Mouse (Mus musculus): ENCODE data around the gene Nell1. TPM values are rescaled to one million over a fixed set of nuclear protein-coding genes. Genes with fewer than 3 reads are reported as not detected.

Nell1 gene
- polyA plus RNA-seq, 1 experiment from 2014 or later, result 0.61 TPM

DNA sequence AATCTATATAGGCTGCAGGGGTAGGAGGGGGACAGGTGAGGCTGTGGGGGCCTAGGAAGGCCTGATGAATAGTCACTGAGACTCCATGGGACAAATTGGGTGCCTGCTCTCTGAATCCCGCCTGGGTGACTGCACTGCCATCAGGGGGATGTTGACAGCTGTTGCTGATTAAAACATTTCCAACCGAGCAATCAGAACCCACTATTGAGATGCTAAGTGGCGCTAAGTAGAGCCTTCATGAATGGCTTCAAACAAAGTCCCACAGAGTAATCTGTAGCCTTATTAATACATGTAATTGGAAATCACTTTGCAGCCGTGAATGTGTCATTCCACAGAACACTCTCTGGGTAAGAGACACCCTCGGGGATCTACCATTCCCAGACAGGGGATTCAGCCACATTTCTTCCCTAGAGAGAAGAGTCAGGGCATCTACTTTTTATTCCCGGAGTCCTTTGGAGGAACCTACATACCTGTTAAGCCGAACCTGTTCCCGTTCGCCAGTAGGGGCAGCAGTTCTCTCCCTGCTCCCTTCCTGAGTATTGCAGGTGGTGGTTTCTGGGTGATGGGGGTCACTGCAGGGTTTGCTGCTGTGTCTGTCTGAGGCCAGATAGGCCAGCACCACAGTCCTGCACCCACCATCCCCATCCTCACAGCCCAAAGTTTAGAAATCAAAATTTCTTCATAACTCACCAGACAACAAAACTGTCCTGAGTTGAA, 7.0 kb downstream of the Nell1 start:
- Histone ChIP-seq H3K4me3 (ENCODE audit: control insufficient read depth in 1 of 2, insufficient read depth in 1 of 2, low read depth in 1 of 2, low read length in 2 of 2) (no peak overlapping the region), H3K9me3 (ENCODE audit: control insufficient read depth, low read length) (no peaks in the 10 kb centered on the region), H3K4me2 (ENCODE audit: low read length) (no peak overlapping the region), H3K27me3 (ENCODE audit: control insufficient read depth, insufficient read depth, low read length) (peaks cover 38% of the 10 kb centered on the region), H3K27ac (replicated peaks in 1 of 2; ENCODE audit: control insufficient read depth in 1 of 2, insufficient read depth in 1 of 2, low read depth in 2 of 2, low read length in 2 of 2) (no peak overlapping the region), H3K9ac (ENCODE audit: low read length) (no peak overlapping the region), H3K36me3 (ENCODE audit: control insufficient read depth, insufficient read depth, low read length) (no peaks in the 10 kb centered on the region), H3K4me1 (ENCODE audit: control insufficient read depth in 2 of 2, insufficient read depth in 2 of 2, low read length in 2 of 2) (no peaks in the 10 kb centered on the region)
- WGBS, result 19% methylated on average over 9 of the region's 9 CpGs
- ATAC-seq (ENCODE audit: insufficient number of reproducible peaks, insufficient read depth, low FRiP score, low read depth), result no peak

DNA sequence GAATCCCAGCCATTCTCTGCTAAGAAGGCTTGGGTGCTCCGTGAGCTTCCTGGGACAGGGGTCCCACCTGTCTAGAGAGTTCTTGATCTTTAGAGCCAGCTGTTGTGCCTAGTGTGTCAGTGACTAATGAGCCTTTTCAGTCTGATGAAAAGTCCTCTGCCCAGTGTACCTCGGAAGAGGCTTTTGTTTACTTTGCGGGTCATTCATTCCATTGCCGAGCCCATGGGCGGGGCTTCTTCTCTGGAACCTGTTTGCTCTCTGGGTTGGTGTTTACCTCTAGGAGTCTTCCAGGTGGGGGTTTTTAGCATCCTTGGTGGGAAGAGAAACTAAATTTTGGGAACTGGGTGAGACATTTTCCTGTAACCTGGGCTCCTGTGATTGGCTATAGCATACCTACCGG, 10.0 kb downstream of the Nell1 start:
- no peaks in the 10 kb centered on the region for H3K9me3 ChIP-seq (ENCODE audit: control insufficient read depth, low read length)
- H3K4me2 ChIP-seq (ENCODE audit: low read length), result no peak overlapping the region
- H3K9ac ChIP-seq (ENCODE audit: low read length), result no peak overlapping the region
- ATAC-seq (ENCODE audit: insufficient number of reproducible peaks, insufficient read depth, low FRiP score, low read depth), result no peak
- no peaks in the 10 kb centered on the region for H3K36me3 ChIP-seq (ENCODE audit: control insufficient read depth, insufficient read depth, low read length)
- WGBS, result 34% methylated on average over 6 of the region's 6 CpGs
- no peak overlapping the region for H3K4me3 ChIP-seq (ENCODE audit: control insufficient read depth in 1 of 2, insufficient read depth in 1 of 2, low read depth in 1 of 2, low read length in 2 of 2)
- no peak overlapping the region for H3K27ac ChIP-seq (replicated peaks in 1 of 2; ENCODE audit: control insufficient read depth in 1 of 2, insufficient read depth in 1 of 2, low read depth in 2 of 2, low read length in 2 of 2)
- no peaks in the 10 kb centered on the region for H3K4me1 ChIP-seq (ENCODE audit: control insufficient read depth in 2 of 2, insufficient read depth in 2 of 2, low read length in 2 of 2)
- peaks cover 8% of the 10 kb centered on the region; the same call in 1 of the 2 replicates for H3K27me3 ChIP-seq (ENCODE audit: control insufficient read depth, insufficient read depth, low read length)

DNA sequence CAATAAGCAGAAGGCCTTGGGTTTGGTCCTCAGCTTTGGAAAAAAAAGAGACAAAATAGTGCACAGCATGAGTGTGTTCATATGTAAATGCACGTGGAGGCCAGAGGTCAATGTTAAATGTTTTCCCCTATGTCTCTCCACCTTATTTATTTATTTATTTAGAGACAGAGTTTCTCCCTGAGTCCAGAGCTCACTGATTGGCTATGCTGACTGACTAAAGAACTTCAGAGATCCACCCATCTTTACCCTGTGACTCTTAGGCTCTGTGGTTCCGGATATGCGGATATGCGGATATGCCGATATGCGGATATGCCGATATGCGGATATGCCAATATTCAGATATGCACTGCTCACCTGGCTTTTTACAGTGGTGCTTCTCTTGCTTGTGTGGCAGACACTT, 11.3 kb downstream of the Nell1 start:
- H3K36me3 ChIP-seq (ENCODE audit: control insufficient read depth, insufficient read depth, low read length), result no peaks in the 10 kb centered on the region
- no peak overlapping the region for H3K4me3 ChIP-seq (ENCODE audit: control insufficient read depth in 1 of 2, insufficient read depth in 1 of 2, low read depth in 1 of 2, low read length in 2 of 2)
- H3K9me3 ChIP-seq (ENCODE audit: control insufficient read depth, low read length), result no peaks in the 10 kb centered on the region
- no peak overlapping the region for H3K4me2 ChIP-seq (ENCODE audit: low read length)
- H3K27ac ChIP-seq (replicated peaks in 1 of 2; ENCODE audit: control insufficient read depth in 1 of 2, insufficient read depth in 1 of 2, low read depth in 2 of 2, low read length in 2 of 2), result no peak overlapping the region
- 87% methylated on average over 8 of the region's 8 CpGs for WGBS
- H3K9ac ChIP-seq (ENCODE audit: low read length), result no peak overlapping the region
- ATAC-seq (ENCODE audit: insufficient number of reproducible peaks, insufficient read depth, low FRiP score, low read depth), result no peak
- H3K4me1 ChIP-seq (ENCODE audit: control insufficient read depth in 2 of 2, insufficient read depth in 2 of 2, low read length in 2 of 2), result no peaks in the 10 kb centered on the region
- 0 out of 2 replicates have a peak, but pooled peaks cover 3% of the 10 kb centered on the region for H3K27me3 ChIP-seq (ENCODE audit: control insufficient read depth, insufficient read depth, low read length)

DNA sequence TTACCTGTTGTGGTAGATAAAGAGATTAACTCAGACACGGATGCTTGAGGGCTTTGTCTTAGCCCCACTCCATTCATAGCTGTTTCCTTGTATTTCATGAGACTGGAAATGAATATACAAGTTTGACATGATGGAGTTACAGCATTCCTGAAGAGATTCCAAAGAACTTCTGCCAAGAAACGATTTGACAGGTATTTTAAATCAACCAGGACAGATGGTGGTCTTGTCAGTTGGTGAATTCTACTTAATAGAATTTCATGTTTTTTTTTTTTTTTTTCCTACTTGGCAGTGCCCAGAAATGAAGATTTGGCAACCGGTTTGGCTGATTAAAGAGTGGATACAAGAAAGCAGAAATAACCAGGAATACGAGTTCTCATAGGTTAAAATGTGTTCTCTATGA, 24.7 kb downstream of the Nell1 start:
- H3K27ac ChIP-seq (replicated peaks in 1 of 2; ENCODE audit: control insufficient read depth in 1 of 2, insufficient read depth in 1 of 2, low read depth in 2 of 2, low read length in 2 of 2), result no peak overlapping the region
- no peaks in the 10 kb centered on the region for H3K27me3 ChIP-seq (ENCODE audit: control insufficient read depth, insufficient read depth, low read length)
- no peaks in the 10 kb centered on the region for H3K36me3 ChIP-seq (ENCODE audit: control insufficient read depth, insufficient read depth, low read length)
- H3K9ac ChIP-seq (ENCODE audit: low read length), result no peak overlapping the region
- H3K9me3 ChIP-seq (ENCODE audit: control insufficient read depth, low read length), result no peaks in the 10 kb centered on the region
- WGBS, result 74% methylated on average over 4 of the region's 4 CpGs
- no peak for ATAC-seq (ENCODE audit: insufficient number of reproducible peaks, insufficient read depth, low FRiP score, low read depth)
- H3K4me2 ChIP-seq (ENCODE audit: low read length), result no peak overlapping the region
- no peaks in the 10 kb centered on the region for H3K4me1 ChIP-seq (ENCODE audit: control insufficient read depth in 2 of 2, insufficient read depth in 2 of 2, low read length in 2 of 2)
- H3K4me3 ChIP-seq (ENCODE audit: control insufficient read depth in 1 of 2, insufficient read depth in 1 of 2, low read depth in 1 of 2, low read length in 2 of 2), result no peak overlapping the region

DNA sequence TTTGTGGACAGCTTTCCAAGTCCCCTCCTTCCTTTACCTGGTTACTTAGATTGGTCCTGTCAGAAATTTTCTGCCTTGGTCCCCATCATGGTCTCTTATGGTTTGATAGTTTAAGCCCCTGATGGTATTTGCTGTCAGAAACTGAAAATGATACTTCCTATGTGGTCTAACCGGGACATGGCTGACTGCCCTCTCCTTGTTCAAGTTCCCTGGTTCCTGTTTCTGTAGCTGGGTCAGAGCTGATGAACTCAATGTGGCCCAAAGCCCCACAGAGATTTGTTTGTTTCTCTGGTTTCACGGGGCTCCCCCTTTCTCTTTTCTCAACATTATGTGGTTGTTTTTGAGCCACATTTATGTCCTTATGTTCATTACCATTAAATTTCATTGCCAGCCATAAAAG, 30.6 kb downstream of the Nell1 start:
- Histone ChIP-seq H3K4me3 (ENCODE audit: control insufficient read depth in 1 of 2, insufficient read depth in 1 of 2, low read depth in 1 of 2, low read length in 2 of 2) (no peak overlapping the region), H3K9ac (ENCODE audit: low read length) (no peak overlapping the region), H3K27me3 (ENCODE audit: control insufficient read depth, insufficient read depth, low read length) (no peaks in the 10 kb centered on the region), H3K27ac (replicated peaks in 1 of 2; ENCODE audit: control insufficient read depth in 1 of 2, insufficient read depth in 1 of 2, low read depth in 2 of 2, low read length in 2 of 2) (no peak overlapping the region), H3K4me2 (ENCODE audit: low read length) (no peak overlapping the region), H3K4me1 (ENCODE audit: control insufficient read depth in 2 of 2, insufficient read depth in 2 of 2, low read length in 2 of 2) (no peaks in the 10 kb centered on the region), H3K36me3 (ENCODE audit: control insufficient read depth, insufficient read depth, low read length) (no peaks in the 10 kb centered on the region), H3K9me3 (ENCODE audit: control insufficient read depth, low read length) (no peaks in the 10 kb centered on the region)
- WGBS, result 66% methylated on average over 2 of the region's 2 CpGs
- ATAC-seq (ENCODE audit: insufficient number of reproducible peaks, insufficient read depth, low FRiP score, low read depth), result no peak

DNA sequence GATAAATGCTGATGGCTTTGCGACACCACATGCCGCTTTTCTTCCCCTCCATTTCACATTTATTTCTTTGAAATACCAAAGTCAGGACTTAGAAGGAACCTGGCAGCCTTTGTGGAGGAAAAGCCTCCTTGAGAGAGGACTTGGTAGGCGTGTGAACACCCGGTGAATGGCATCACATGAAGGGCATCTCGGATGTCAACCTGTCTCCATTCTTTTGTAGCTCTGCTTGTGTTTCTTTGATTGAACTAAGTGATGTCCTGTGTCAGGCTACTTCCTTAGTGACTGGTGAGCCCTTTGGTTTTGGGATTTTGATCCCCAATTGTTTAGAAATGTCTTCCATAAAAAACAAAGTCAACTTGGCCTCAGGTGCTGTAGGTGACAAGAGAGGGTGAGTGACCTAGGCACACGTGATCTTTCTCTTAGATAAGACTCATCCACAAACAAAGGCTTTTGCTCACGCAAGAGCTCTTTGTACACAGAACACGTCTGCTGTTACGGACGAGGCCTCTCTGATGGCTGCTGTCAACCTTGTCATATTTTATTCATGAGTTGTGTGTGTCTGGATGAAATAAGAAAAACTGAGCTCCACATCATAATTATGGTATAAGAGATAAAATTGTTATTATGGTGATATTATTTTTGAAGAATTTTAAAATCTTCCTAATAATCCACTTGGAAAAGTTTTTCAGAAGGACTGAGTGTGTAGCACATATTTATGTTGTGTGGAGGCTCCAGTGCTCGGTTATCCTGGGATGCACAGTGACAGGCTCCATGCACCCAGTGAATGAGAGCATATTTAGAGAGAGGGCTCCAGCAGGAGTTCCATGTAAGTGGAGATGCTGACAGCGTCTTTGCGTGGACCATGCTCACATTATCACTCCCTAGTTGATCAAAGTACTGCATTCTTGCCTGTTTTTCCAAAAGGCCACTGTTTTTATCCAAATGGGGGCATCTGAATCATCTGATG, 60.8 kb downstream of the Nell1 start:
- Histone ChIP-seq H3K4me1 (ENCODE audit: control insufficient read depth in 2 of 2, insufficient read depth in 2 of 2, low read length in 2 of 2) (no peaks in the 10 kb centered on the region), H3K27ac (replicated peaks in 1 of 2; ENCODE audit: control insufficient read depth in 1 of 2, insufficient read depth in 1 of 2, low read depth in 2 of 2, low read length in 2 of 2) (no peak overlapping the region), H3K9me3 (ENCODE audit: control insufficient read depth, low read length) (no peaks in the 10 kb centered on the region), H3K36me3 (ENCODE audit: control insufficient read depth, insufficient read depth, low read length) (no peaks in the 10 kb centered on the region), H3K4me3 (ENCODE audit: control insufficient read depth in 1 of 2, insufficient read depth in 1 of 2, low read depth in 1 of 2, low read length in 2 of 2) (no peak overlapping the region), H3K9ac (ENCODE audit: low read length) (no peak overlapping the region), H3K4me2 (ENCODE audit: low read length) (no peak overlapping the region), H3K27me3 (ENCODE audit: control insufficient read depth, insufficient read depth, low read length) (no peaks in the 10 kb centered on the region)
- WGBS, result 74% methylated on average over 13 of the region's 13 CpGs
- ATAC-seq (ENCODE audit: insufficient number of reproducible peaks, insufficient read depth, low FRiP score, low read depth), result no peak

DNA sequence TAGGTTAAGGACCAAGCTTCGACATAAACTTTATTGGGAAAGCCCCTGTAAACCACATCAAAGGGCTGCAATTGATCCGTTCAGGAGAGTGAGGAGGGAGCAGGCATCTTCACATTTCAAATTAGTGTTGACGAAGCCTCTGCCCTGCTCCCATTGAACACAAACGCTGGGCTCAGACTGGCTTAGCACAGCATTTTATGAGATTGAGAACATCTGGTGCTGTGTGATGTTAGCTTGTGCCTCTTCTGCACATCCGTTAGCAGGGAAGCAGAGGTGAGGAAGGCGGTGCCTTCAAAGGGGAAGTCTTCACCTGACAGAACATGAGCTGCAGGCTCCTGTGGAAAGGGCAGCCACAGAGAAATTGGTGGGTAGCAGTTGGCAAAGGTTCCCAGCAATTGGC, 66.4 kb downstream of the Nell1 start:
- no peak for ATAC-seq (ENCODE audit: insufficient number of reproducible peaks, insufficient read depth, low FRiP score, low read depth)
- no peak overlapping the region for H3K27ac ChIP-seq (replicated peaks in 1 of 2; ENCODE audit: control insufficient read depth in 1 of 2, insufficient read depth in 1 of 2, low read depth in 2 of 2, low read length in 2 of 2)
- H3K4me1 ChIP-seq (ENCODE audit: control insufficient read depth in 2 of 2, insufficient read depth in 2 of 2, low read length in 2 of 2), result no peaks in the 10 kb centered on the region
- no peaks in the 10 kb centered on the region for H3K27me3 ChIP-seq (ENCODE audit: control insufficient read depth, insufficient read depth, low read length)
- H3K4me3 ChIP-seq (ENCODE audit: control insufficient read depth in 1 of 2, insufficient read depth in 1 of 2, low read depth in 1 of 2, low read length in 2 of 2), result no peak overlapping the region
- H3K9ac ChIP-seq (ENCODE audit: low read length), result no peak overlapping the region
- no peaks in the 10 kb centered on the region for H3K36me3 ChIP-seq (ENCODE audit: control insufficient read depth, insufficient read depth, low read length)
- H3K9me3 ChIP-seq (ENCODE audit: control insufficient read depth, low read length), result no peaks in the 10 kb centered on the region
- 58% methylated on average over 6 of the region's 6 CpGs for WGBS
- H3K4me2 ChIP-seq (ENCODE audit: low read length), result no peak overlapping the region

Measured in heart, embryonic 14.5 days (tissue).